Mouse (Mus musculus): Measurements from ENCODE around the gene 4931406C07Rik.

DNA sequence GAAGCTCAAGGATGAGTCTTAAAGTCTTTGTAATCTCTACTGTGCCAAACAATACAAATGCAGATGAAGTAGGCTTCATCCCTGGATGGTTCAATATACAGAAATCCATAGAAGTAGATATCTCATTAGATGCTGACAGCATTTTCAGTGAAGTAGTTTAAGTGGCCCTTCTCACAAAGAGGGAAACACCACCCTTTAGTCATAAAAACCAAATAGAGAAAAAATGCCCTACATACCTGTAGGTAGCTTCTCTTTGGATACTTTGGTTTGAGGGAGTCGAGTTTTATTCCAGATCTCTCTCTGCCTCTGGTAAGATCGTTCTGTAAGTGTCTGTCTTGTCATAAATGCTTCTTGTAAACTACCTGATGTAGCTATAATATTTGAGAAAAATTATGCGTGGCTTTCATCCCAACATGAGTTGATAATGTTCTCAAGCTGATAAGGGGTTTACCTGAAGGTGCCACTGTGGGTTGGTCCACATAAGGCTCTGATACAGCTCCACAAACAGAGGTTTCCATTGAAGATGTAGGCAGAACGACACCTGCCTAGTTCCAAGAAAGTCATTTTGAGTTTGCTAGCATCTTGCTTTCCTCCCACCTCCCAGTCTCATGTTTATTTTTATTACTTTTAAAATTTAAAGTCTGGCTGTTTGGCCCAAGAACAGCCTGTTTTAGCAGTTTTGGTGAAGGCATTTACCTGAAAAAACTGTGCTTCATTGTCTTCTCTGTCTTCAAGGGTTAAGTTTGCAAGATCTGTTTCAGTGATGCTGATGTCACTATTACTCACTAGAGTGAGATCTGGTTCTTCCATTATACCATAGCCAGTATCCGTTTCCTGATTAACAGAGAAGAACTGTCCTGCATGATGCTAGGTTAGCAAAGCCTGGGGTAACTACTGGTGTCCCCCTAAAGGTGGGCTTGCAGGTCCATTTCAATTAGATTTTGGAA, 11.2 kb upstream of the 4931406C07Rik start:
- no peak for TF ChIP-seq CTCF (IDR thresholded peaks at IDR 0.05; ENCODE audit: low read depth, low read length)
- TF ChIP-seq POLR2AphosphoS5 (IDR thresholded peaks at IDR 0.05; ENCODE audit: insufficient replicate concordance, low read depth, low read length): no peak
